Mouse (Mus musculus): ENCODE data around the gene Serpinb9b. TPM values are rescaled to one million over a fixed set of nuclear protein-coding genes. Genes with fewer than 3 reads are reported as not detected.

The Serpinb9b gene
- total and polyA plus RNA-seq, 3 experiments, result 1.5 to 3.9 TPM; not detected in 1

- peak; percentile 22 for DNase-seq (ENCODE audit: low read depth, low spot score)
- H3K9me3 ChIP-seq (replicated peaks; ENCODE audit: insufficient read depth, low read length), result no peaks in the 10 kb centered on the region
- no peaks in the 10 kb centered on the region for H3K27me3 ChIP-seq (ENCODE audit: control insufficient read depth in 1 of 2, insufficient read depth in 2 of 2, low read length in 2 of 2)
- TF ChIP-seq GABPA (IDR thresholded peaks at IDR 0.05; ENCODE audit: low read depth, low read length) (no peak), SMC3 (IDR thresholded peaks at IDR 0.05; ENCODE audit: low read depth, low read length) (no peak)
- H3K9ac ChIP-seq (ENCODE audit: control insufficient read depth, low read depth, low read length, poor library complexity, severe bottlenecking), result no peak overlapping the region
- H3K79me2 ChIP-seq (ENCODE audit: control insufficient read depth, insufficient read depth, low read length, poor library complexity), result no peaks in the 10 kb centered on the region
- H3K4me3 ChIP-seq (ENCODE audit: control insufficient read depth in 1 of 2, insufficient read depth in 1 of 2, low read depth in 2 of 2, low read length in 2 of 2), result no peak overlapping the region
- H3K36me3 ChIP-seq (ENCODE audit: control insufficient read depth in 1 of 2, insufficient read depth in 2 of 2, low read length in 2 of 2), result peaks cover 0 to 17% of the 10 kb centered on the region in 2 experiments; a peak in 2 of 4 replicates
- peaks cover 9 to 24% of the 10 kb centered on the region in 2 experiments for H3K4me1 ChIP-seq (ENCODE audit: control insufficient read depth in 1 of 2, insufficient read depth in 2 of 2, low read length in 2 of 2)
- H3K27ac ChIP-seq (ENCODE audit: control insufficient read depth, low read depth, low read length), result no peak overlapping the region
Observed at GRCm38 (mm10) chr13:33030281-33030680, 3.1 kb downstream of the Serpinb9b start.

- Histone ChIP-seq H3K4me3 (ENCODE audit: control insufficient read depth in 1 of 2, insufficient read depth in 1 of 2, low read depth in 2 of 2, low read length in 2 of 2) (no peak overlapping the region), H3K36me3 (ENCODE audit: control insufficient read depth in 1 of 2, insufficient read depth in 2 of 2, low read length in 2 of 2) (no peaks in the 10 kb centered on the region), H3K9me3 (replicated peaks; ENCODE audit: insufficient read depth, low read length) (no peaks in the 10 kb centered on the region), H3K4me1 (ENCODE audit: control insufficient read depth in 1 of 2, insufficient read depth in 2 of 2, low read length in 2 of 2) (no peaks in the 10 kb centered on the region), H3K9ac (ENCODE audit: control insufficient read depth, low read depth, low read length, poor library complexity, severe bottlenecking) (no peak overlapping the region), H3K27me3 (ENCODE audit: control insufficient read depth in 1 of 2, insufficient read depth in 2 of 2, low read length in 2 of 2) (no peaks in the 10 kb centered on the region), H3K27ac (ENCODE audit: control insufficient read depth, low read depth, low read length) (no peak overlapping the region), H3K79me2 (ENCODE audit: control insufficient read depth, insufficient read depth, low read length, poor library complexity) (no peaks in the 10 kb centered on the region)
- no peak for DNase-seq (ENCODE audit: low read depth, low spot score)
- TF ChIP-seq USF1 (IDR thresholded peaks at IDR 0.05; ENCODE audit: low read depth, low read length) (no peak), HCFC1 (IDR thresholded peaks at IDR 0.05; ENCODE audit: low read depth, low read length) (no peak), ZMIZ1 (IDR thresholded peaks at IDR 0.05; ENCODE audit: low read depth, low read length) (no peak), EP300 (IDR thresholded peaks at IDR 0.05; ENCODE audit: low read depth in 1 of 2, low read length in 2 of 2) (no peak), GABPA (IDR thresholded peaks at IDR 0.05; ENCODE audit: low read depth, low read length) (no peak), ZNF384 (IDR thresholded peaks at IDR 0.05; ENCODE audit: low read depth, low read length) (no peak), MAX (IDR thresholded peaks at IDR 0.05; ENCODE audit: low read length) (no peak), MEF2A (IDR thresholded peaks at IDR 0.05; ENCODE audit: extremely low read depth, insufficient replicate concordance, low read depth, low read length, poor library complexity, severe bottlenecking) (no peak), TBP (IDR thresholded peaks at IDR 0.05; ENCODE audit: low read depth, low read length) (no peak), BHLHE40 (IDR thresholded peaks at IDR 0.05; ENCODE audit: borderline replicate concordance, low read depth, low read length) (no peak), MYC (IDR thresholded peaks at IDR 0.05; ENCODE audit: low read depth, low read length) (no peak), ETS1 (IDR thresholded peaks at IDR 0.05; ENCODE audit: low read depth, low read length) (no peak), MAZ (IDR thresholded peaks at IDR 0.05; ENCODE audit: low read depth, low read length) (no peak), NRF1 (IDR thresholded peaks at IDR 0.05; ENCODE audit: insufficient read depth, low read depth, low read length, poor library complexity, severe bottlenecking) (no peak), CHD2 (IDR thresholded peaks at IDR 0.05; ENCODE audit: low read length) (no peak), POLR2A (IDR thresholded peaks at IDR 0.05; ENCODE audit: control insufficient read depth in 1 of 2, insufficient read depth in 1 of 2, low read depth in 1 of 2, low read length in 2 of 2, poor library complexity in 1 of 2) (no peak), TCF12 (IDR thresholded peaks at IDR 0.05; ENCODE audit: low read depth, low read length) (no peak), USF2 (IDR thresholded peaks at IDR 0.05; ENCODE audit: borderline replicate concordance in 1 of 2, insufficient read depth in 1 of 2, low read depth in 1 of 2, low read length in 2 of 2) (no peak)
Observed at GRCm38 (mm10) chr13:33035506-33035905, 8.3 kb downstream of the Serpinb9b start.

Data from MEL (cell line).